Mouse (Mus musculus) myocyte (in vitro differentiated cells): Measurements from ENCODE around the gene Ccdc57.

Experiments
- CEBPB ChIP-seq: IDR thresholded peaks from 2 replicates; pipeline ENCODE4 v1.6.1; 2011; ENCODE audit warnings: mild to moderate bottlenecking, moderate library complexity; ENCODE audit not compliant: poor library complexity, insufficient read depth, severe bottlenecking
- MAX ChIP-seq: IDR thresholded peaks from one replicate; pipeline ENCODE4 v1.6.1; 2011; ENCODE audit warnings: low read depth, mild to moderate bottlenecking, control low read depth
- MYOG ChIP-seq, 3 experiments: IDR thresholded peaks; one replicate each; pipeline ENCODE4 v1.6.1; 2011; ENCODE audit warnings: control low read depth in 2 of 3, low read depth in 2 of 3, mild to moderate bottlenecking in 2 of 3; ENCODE audit not compliant: insufficient read length in 2 of 3, control insufficient read depth in 1 of 3, insufficient read depth in 1 of 3
- POLR2A ChIP-seq: IDR thresholded peaks from one replicate; pipeline ENCODE4 v1.6.1; 2011; ENCODE audit warnings: low read depth, mild to moderate bottlenecking, control low read depth, moderate library complexity; ENCODE audit not compliant: insufficient read length
- SRF ChIP-seq: IDR thresholded peaks from one replicate; pipeline ENCODE4 v1.6.1; 2011; ENCODE audit warnings: low read depth; ENCODE audit not compliant: control insufficient read depth, insufficient read length
- TCF12 ChIP-seq: IDR thresholded peaks from one replicate; pipeline ENCODE4 v1.6.1; 2011; ENCODE audit warnings: mild to moderate bottlenecking, control low read depth; ENCODE audit not compliant: poor library complexity, insufficient read depth, severe bottlenecking
- USF1 ChIP-seq: IDR thresholded peaks from one replicate; pipeline ENCODE4 v1.6.1; 2011; ENCODE audit warnings: low read depth, mild to moderate bottlenecking, control low read depth, moderate library complexity

GRCm38 (mm10) chr11:120823956-120824786, 108.5 kb downstream of the Ccdc57 start, which contains the start of gene Fasn:
- TF ChIP-seq POLR2A (peak; percentile 99), TCF12 (no peak), CEBPB (no peak), MYOG (IDR thresholded peaks at IDR 0.05; ENCODE audit: control insufficient read depth in 1 of 3, insufficient read depth in 1 of 3, insufficient read length in 2 of 3, low read depth in 2 of 3) (peak in 1 of 3 experiments; percentile 31), USF1 (no peak), MAX (no peak), SRF (peak; percentile 34)
